Mouse (Mus musculus) ZHBTc4 (cell line): ENCODE results near the gene Stim1.

Experiments
- DNase-seq: peaks from one replicate; pipeline ENCODE4 v3.0.0-alpha.2; 2011; ENCODE audit warnings: low read depth, low spot score

Stim1 gene

DNA sequence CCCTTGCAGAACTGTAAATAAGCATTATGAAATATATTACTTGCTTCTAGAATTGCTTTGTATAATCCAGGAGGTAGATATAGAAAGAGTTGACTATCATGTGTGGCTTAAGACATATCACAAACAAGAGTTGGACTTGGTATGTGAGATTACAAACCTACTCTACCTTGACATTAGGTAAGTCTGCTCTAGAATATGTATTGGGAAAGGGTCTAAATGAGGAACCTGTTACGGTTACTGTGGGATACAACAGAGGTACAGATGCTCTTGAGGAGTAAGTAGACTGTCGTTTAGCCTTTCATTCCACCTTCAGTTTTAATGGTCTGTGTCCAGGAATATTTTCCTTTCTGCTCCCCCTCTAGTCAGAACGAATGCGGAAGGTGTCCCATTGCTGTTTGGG is 34.9 kb downstream of the Stim1 start:
- no peak for DNase-seq

DNA sequence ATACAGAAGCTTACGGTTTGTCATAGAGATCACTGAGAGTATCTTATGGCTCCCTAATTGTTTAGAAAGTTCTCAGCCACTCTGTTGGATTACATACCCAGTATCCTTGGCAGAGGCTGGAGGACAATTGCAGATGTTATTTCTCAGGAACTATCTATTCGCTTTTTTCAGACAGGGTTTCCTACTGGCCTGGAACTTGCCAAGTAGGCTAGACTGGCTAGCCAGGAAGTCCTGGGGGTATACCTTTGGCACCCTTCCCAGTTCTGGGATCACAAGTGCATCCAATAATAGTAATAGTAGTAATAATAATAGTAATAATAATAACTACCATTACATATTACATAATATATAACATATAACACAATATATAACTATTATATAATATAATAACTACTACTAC is 38.0 kb downstream of the Stim1 start:
- DNase-seq: no peak

DNA sequence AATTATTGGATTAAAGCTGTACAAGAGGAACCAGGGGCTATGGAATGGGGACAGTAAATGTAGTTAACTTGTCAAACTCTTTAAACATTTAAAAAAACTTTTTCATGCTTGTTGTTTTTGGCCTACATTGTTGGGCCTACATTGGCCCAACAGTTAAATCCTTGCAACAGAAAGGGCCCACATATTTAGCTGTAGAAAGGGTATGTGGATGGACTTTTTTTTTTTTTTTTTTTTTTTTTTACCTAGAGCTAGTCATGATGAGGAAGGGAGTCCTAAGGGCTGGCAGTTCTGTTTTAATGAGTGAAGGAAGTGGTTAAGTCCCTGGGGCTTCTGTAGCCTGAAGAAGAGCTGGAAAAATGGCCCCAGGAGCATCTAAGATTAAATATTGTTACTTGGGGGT is 42.7 kb downstream of the Stim1 start:
- DNase-seq: no peak

DNA sequence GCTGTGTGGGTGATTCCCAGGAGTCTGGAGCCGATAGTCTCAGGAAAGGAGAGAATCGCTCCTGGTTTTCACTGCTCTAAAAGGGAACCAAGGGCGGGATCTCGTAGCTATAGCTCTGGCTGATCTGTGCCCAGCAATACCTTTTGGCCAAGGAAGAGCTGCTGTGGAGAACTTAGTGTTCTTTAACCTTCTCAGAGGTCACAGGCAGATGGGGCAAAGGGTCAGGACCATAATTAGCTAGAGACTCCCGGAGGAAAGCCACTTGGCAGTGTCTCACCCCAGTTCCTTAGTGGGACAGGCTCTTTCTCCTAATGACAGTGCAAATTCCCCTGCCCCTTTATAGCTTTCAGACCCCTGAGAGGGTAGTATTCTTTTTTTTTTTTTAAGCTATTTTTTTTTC is 43.2 kb downstream of the Stim1 start:
- no peak for DNase-seq

DNA sequence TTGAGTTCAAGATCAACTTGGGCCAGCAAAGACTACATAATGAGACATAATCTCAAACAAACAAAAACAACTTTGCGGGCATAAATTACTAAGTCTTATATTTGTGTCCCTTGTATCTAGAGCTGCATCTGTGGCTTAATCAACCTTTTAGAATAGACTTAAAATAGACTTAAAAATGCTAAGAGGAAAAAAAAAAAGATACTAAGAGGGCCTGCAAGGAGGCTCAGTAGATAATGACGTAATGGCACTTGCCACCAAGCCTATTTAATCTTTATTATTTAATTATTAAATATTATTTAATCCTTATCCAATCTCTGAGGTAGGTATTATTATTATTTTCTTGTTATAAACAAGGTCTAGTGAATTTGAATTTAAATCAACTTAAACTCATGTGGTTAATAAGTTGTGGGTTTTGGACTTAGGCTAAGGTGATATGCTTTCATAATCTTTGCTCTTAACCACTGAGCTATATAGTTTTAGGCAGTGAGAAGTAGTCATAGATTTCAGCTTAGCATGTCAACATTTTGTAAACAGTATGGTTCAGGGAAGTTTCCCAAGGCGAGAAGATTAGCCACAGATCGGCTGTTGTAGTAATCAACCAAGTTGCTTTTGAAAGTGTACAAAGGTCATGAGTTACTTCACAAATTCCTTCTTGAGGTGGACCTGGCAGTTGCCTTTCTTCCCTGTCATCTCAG is 45.4 kb downstream of the Stim1 start:
- no peak for DNase-seq

DNA sequence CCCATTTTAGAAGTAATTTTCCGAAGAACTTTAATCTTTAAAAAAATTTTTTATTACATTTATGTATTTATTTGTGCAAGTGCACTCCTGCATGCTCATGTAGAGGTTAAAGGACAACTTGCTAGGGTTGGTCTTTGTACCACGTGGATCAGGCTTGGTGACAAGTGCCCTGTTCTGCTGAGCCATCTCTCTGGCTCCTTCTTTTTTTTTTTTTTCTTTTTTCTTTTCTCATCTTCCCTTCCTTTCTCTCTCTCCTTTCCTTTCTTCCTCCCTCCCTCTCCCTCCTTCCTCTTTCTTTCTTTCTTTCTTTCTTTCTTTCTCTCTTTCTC is 45.9 kb downstream of the Stim1 start:
- DNase-seq: no peak

DNA sequence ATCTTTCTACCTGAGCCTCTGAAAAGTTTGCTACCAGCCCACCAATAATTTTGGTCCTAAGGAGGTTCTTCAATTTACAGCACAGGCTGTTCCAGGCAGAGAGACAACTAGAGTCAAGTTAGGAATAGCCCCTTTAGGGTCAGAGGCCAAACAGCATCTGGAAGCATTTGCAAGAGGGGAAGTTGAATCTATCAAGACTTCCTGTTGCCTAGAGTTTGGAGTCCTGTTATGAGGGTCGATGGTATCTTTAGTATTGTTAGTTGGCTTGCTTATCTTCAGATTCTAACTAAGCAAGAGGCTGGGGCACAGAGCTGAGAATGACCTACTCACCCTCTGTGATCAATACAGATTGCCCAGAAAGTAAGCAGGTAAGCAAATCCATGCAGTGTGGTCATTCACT is 46.5 kb downstream of the Stim1 start:
- DNase-seq: no peak

DNA sequence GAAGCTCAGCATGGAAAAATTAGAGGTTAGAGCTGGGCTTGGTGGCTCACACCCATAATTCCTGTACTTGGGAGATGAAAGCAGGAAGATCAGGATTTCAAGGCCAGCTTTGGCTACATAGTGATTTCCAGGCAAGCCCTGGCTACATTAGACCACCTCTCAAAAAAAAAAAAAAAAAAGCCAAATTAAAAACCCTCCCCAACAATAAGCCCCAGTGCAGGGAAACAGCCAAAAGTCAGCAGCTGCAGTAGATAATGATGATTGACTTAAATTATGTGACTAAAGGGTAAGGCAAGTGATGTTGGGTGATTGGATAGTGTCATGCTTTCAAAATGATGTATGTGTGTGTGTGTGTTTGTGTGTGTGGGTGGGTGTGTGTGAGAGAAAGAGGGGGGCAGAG is 47.3 kb downstream of the Stim1 start:
- DNase-seq: no peak

DNA sequence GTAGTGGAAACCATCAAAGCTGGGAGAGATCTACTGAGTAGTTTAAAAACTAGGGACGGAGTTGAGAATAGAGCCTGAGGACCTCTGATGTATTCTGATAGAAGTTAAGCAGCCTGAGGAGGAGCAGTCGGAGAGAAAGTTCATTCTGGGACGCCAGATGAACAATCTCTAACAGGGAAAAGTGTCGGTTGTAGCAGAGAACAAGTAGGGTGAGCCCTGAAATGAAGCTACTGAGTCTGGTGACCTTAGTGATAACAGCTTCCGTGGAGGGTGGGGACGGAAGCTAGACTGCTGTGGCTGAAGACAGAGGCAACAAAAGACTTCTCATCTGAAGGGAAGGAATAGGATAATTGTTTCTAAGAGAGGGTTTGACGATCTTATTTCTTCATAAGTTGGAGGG is 47.8 kb downstream of the Stim1 start:
- peak; percentile 15 for DNase-seq

DNA sequence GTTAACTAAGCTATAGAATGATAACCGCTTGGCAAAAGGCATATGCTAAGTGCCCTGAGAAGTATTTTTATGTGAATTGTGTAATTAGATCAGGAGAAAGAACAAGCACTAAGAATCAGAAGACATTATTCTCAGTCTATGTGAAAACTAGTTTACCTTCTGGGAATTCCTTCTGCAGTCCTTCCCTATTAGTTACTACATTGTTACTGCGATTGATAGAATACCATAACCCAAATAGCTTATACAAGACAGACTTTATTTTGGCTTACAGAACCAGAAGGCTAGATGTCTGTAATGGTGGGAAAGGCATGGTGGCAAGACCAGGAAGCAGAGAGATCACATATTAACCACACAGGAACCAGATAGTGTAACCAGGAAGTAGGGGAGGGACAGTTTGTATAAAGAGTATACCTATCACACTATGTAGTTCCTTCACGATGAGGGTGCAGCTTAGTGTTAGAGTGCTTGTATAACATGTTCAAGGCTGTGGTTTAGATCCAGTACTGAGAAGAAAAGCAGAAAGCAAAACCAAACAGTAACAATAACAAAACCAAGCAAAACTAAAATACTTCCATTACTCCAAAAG is 50.1 kb downstream of the Stim1 start:
- no peak for DNase-seq

DNA sequence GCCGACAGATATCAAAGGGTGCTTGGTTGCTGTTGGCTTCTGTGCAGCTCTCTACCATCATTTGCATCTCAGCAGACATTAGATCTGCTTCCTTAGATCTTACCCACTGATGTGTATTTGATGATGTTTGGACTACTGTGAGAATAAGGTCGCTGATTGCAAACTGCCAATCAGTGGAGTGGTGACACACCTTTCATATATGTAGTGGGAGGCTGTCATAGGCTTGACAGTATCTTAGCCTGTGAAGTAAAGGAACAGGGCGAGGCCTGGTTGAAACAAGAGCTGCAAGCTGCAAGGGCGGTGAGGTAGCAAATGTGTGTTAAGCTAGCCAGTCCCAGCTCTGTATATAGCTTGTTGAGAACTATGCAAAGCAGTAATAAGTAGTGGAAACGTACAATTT is 54.5 kb downstream of the Stim1 start:
- no peak for DNase-seq

DNA sequence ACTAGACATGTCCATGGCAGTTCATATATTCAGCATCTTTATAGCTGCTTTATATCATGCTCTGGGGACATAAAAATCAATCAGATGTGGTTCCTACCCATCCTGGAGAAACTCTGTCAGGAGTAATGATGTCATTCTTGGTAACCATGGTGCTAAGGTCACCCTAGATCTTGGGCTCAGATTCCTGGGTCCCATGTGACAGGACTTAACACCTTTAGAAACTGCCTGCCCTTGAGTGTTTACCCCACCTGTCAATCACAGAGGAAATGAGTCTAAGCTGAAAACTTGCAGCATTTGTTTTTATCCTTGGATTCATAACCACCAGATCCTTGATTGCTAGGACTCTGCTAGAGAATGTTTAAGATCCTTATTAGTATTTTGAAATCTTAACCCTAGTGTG is 58.7 kb downstream of the Stim1 start:
- DNase-seq: no peak

DNA sequence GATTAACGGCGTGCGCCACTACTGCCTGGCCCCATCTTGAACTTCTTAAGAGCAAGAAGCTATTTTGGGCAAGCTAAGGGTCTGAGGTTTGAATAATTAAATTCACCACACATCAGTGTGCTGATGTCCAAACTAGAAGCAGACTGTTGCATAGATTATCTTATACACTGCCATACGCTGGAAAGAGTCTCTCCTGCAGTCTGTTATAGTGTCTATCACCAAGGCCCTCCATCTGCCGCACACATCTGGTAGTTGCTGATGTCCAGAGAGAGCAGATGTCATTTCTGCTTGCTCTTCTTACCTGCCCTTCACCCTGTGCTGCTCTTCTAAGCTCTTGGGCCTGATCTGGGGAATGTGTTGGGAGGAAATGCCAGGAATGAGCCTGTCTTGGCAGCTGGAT is 62.7 kb downstream of the Stim1 start:
- no peak for DNase-seq

DNA sequence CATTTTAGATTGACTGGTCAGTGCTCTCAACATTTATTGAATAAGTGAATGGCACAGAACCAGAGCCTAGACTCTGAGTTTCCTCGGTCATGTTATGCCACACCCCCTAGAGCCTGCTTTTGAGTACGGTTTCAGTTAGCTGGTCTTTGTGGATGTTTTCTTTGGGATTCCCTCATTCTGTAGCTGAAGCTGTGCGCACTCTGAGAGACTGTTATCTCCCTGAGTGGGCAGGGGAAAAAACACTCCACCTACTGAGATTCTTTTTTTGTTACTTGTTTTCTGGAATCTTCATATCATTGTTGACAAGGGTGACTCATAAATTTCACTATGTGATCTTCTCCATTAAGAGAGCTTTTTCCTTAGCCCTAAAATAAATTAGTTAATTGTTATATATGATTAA is 63.9 kb downstream of the Stim1 start:
- DNase-seq: no peak

DNA sequence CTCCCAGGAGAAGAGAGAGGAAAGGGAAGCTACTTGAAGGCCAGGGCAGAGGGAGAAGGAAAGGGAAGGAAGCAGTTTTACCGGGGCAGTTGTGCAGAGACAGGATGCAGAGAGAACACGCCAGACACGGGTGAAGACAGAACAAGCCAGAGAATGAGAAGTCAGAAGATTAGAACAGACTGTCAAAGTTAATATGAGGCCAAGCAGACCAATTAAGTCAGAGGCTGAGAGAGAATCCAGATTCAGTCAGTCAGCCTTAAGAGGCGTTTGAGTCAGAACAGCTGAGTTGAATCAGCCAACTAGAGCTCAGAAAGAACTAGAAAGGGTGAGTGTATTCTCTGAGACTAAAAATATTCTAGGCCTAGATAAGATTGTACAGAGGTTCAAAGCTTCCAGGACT is 66.1 kb downstream of the Stim1 start:
- DNase-seq: no peak

DNA sequence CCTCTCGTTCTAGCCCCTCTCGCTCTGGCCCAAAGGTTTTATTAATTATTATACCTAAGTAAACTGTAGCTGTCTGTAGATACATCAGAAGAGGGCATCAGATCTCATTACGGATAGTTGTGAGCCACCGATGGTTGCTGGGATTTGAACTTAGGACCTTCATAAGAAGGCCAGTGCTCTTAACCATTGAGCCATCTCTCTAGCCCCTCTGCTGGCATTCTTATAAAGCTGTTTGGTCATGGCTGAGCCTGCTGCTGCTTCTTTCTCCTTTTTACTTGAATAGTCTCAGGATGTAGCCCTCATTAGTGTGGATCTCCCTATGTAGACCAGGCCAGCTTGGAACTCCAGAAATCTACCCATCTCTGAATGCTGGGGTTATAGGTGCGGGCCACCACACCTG is 69.7 kb downstream of the Stim1 start:
- DNase-seq: no peak

DNA sequence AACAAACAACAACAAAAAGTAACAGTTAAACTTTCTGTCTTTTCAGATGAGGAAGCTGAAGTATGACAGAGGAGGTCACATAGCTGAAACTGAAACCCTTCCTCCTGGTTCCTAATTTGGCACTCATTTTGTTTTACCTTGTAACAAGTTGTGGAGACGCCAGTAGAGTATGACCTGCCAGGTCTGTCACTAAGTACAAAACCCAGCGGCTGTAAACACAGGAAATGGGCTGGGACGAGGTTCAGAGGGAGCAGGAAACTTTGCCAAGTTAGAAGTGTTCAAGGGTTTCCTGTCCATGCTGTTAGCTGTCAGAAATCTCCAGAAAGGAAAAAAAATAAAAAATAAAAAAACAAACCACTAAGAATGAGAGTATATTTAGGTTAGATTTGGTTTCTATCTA is 70.3 kb downstream of the Stim1 start:
- DNase-seq: no peak

DNA sequence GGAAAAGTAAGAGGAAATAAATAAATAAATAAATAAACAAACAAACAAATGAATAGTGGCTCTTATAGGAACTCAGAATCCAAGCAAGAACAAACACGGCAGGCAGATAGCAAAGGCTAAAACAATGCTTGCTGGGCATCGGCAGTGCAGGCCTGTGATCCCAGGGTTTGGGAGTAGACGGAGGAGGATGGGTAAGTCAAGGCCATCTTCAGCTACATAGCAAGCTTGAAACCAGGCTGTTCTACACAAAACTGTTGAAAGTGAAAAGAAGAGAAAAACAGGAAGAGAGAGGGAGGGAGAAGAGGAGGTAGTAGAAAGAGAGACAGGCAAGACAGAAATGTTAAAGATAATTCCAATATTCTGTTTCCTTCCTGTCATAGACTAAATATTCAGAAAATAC is 71.3 kb downstream of the Stim1 start:
- DNase-seq: no peak

DNA sequence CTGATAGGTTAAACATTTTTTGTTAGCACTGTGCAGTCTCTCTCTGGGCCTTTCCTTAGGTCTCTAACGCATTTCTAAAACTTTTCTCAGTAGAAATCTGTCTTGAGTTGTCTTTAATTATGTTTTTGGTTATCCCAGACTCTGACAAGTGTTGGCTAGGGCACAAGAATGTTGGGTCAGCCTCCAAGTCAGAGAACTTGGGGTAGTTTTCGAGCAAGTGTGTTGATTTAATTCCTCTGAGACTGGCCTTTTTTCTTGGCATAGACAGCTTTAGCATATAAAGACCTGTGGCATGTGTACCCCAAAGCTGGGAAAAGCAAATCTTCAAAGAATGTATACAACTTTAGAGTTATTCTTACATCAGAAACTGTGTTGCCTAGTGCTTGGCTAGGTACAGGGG is 78.3 kb downstream of the Stim1 start:
- no peak for DNase-seq

DNA sequence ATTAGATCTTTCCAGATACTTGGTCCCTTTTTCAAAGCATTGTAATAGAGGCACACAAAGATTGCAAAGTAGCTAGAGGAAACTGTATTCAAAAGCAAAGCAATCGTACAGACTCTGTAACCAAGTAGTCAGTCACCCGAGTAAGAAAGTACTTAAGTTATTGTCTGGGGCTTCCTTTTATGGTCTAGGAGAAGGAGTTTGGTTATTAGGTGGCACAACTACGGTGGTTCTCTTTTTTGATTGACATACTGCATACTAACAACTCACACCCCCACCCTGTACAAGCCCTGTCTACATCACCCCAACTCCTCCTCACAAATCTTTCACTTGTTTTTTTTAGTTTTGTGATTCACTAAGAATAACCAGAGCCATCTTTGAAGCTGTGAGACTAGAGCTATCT is 79.7 kb downstream of the Stim1 start:
- no peak for DNase-seq

DNA sequence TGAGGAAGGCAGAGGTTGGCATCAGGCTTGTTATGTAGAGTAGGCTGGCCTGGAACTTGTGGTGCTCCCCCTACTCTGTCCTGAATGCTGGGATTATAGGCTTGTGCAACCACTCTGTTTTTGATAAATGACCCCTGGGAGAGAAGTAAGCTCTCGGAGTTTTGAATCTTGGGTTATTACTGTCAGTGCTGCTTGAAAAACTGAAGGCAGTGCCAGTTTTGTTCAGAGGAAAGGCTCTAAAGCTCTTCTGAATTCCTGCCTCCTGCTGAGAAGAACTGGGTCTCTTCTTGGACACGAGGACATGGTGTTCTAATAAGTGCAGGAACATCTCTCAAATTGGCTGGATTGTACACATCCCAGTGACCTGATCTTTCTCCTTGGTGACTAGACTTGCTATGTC is 81.1 kb downstream of the Stim1 start:
- DNase-seq: no peak

DNA sequence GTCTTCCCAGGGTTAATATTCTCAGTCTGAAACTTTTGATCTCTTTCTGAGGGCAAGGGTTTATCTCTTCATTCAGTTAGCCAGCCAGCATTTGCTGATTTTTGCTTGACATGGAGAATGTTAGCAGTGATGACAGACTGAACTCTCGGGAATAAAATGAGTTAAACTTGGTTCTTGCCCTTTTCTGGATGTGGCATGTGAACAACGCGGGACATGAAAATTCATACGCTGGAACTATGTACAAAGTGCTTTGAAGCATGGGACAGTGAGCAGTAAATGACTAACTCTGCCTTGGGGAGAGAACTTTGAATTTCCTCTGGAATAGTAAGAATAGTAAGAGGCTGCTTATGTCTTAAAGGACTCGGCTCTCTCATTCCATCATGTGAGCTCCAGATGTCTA is 81.6 kb downstream of the Stim1 start:
- DNase-seq: no peak

DNA sequence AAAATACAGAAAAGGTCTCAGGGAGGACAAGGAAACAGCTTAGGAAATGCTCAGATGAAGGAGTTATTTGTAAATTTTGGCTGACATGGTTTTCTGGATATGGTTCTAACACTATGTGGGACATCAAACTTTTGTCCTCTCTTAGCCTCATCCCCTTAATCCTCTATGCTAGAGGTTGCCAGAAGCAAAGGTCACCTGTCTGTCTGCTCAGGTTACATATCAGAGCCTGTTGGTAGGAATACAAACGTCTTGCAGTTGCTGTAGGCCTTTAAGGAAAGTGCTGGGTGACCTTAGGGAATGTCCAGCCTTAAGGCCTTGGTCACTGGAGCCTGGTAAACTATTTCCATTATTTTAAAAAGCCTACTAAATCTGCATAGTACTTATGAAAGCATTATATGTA is 85.8 kb downstream of the Stim1 start:
- DNase-seq: no peak

DNA sequence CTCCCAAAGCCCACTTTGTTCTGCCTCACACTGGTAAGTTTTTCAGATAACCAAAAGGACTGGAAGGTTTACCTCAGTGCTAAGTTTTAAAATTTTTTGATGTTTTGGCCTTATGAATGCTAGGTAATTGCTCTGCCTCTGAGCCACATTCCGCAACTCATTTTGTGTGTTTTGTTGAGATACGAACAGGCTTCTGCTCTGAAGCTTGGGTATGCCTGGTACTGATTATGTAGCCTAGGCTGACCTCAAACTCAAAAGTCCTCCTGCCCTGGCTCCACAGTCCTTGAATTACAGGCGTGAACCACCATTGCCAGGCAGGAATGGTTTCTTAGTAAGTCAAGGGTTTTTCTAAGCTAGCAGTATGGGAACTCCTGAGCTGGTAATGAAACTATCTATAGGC is 90.5 kb downstream of the Stim1 start:
- DNase-seq: no peak
